Mouse (Mus musculus): ENCODE data around the gene Chka. TPM values are rescaled to one million over a fixed set of nuclear protein-coding genes. Genes with fewer than 3 reads are reported as not detected.

Gene Chka
- polyA plus RNA-seq, 1 experiment from 2014 or later: 65.9 TPM

- DNase-seq (ENCODE audit: low spot score) (no peak), ATAC-seq (no peak)
- no peak overlapping the region for H3K9ac ChIP-seq (replicated peaks; ENCODE audit: low read depth)
- H3K27me3 ChIP-seq (replicated peaks; ENCODE audit: insufficient read depth, low read length): no peaks in the 10 kb centered on the region
- no peak overlapping the region for H3K4me2 ChIP-seq (replicated peaks; ENCODE audit: low read depth, low read length)
- H3K4me1 ChIP-seq (ENCODE audit: insufficient read depth, low read depth, low read length): peaks cover 9% of the 10 kb centered on the region; the same call in 1 of the 2 replicates
- 79% methylated on average over 7 of the region's 7 CpGs for WGBS
- H3K9me3 ChIP-seq (ENCODE audit: low read length): no peaks in the 10 kb centered on the region
- TF ChIP-seq CTCF (IDR thresholded peaks at IDR 0.05): no peak
- TF ChIP-seq EP300 (IDR thresholded peaks at IDR 0.05): no peak
- no peak overlapping the region for H3K4me3 ChIP-seq (ENCODE audit: low read depth, low read length)
- no peaks in the 10 kb centered on the region for H3K36me3 ChIP-seq (ENCODE audit: insufficient read depth, low read length)
- no peak overlapping the region for H3K27ac ChIP-seq (ENCODE audit: low read length)
These were observed 3.3 kb upstream of the Chka start for GRCm38 (mm10) chr19:3848207-3848808.

- DNase-seq (ENCODE audit: low spot score): no peak
- H3K27me3 ChIP-seq (replicated peaks; ENCODE audit: insufficient read depth, low read length): no peaks in the 10 kb centered on the region
- peaks cover 9% of the 10 kb centered on the region; the same call in 1 of the 2 replicates for H3K4me1 ChIP-seq (ENCODE audit: insufficient read depth, low read depth, low read length)
- no peaks in the 10 kb centered on the region for H3K9me3 ChIP-seq (ENCODE audit: low read length)
- no peak overlapping the region for H3K27ac ChIP-seq (ENCODE audit: low read length)
- H3K9ac ChIP-seq (replicated peaks; ENCODE audit: low read depth): no peak overlapping the region
- 80% methylated on average over 2 of the region's 2 CpGs for WGBS
- no peak overlapping the region for H3K4me3 ChIP-seq (ENCODE audit: low read depth, low read length)
- ATAC-seq: no peak
- H3K4me2 ChIP-seq (replicated peaks; ENCODE audit: low read depth, low read length): no peak overlapping the region
- H3K36me3 ChIP-seq (ENCODE audit: insufficient read depth, low read length): no peaks in the 10 kb centered on the region
- TF ChIP-seq EP300 (IDR thresholded peaks at IDR 0.05) (no peak), CTCF (IDR thresholded peaks at IDR 0.05) (no peak)
These were observed 2.3 kb upstream of the Chka start for GRCm38 (mm10) chr19:3849251-3849650.

GRCm38 (mm10) chr19:3850076-3850475 is 1.5 kb upstream of the Chka start:
- no peak overlapping the region for H3K4me3 ChIP-seq (ENCODE audit: low read depth, low read length)
- ATAC-seq (no peak), DNase-seq (ENCODE audit: low spot score) (peak; percentile 41)
- H3K9ac ChIP-seq (replicated peaks; ENCODE audit: low read depth): no peak overlapping the region
- no peaks in the 10 kb centered on the region for H3K9me3 ChIP-seq (ENCODE audit: low read length)
- H3K27me3 ChIP-seq (replicated peaks; ENCODE audit: insufficient read depth, low read length): no peaks in the 10 kb centered on the region
- 39% methylated on average over 5 of the region's 5 CpGs for WGBS
- peak overlapping the region; percentile 99 for H3K27ac ChIP-seq (ENCODE audit: low read length)
- no peak overlapping the region for H3K4me2 ChIP-seq (replicated peaks; ENCODE audit: low read depth, low read length)
- H3K4me1 ChIP-seq (ENCODE audit: insufficient read depth, low read depth, low read length): peaks cover 9% of the 10 kb centered on the region; the same call in 1 of the 2 replicates
- no peak for TF ChIP-seq EP300 (IDR thresholded peaks at IDR 0.05)
- no peak for TF ChIP-seq CTCF (IDR thresholded peaks at IDR 0.05)
- H3K36me3 ChIP-seq (ENCODE audit: insufficient read depth, low read length): no peaks in the 10 kb centered on the region

GRCm38 (mm10) chr19:3850847-3851469 is 615 bp upstream of the Chka start:
- no peaks in the 10 kb centered on the region for H3K36me3 ChIP-seq (ENCODE audit: insufficient read depth, low read length)
- peak overlapping the region; percentile 86 for H3K4me2 ChIP-seq (replicated peaks; ENCODE audit: low read depth, low read length)
- H3K27ac ChIP-seq (ENCODE audit: low read length): peak overlapping the region; percentile 99
- WGBS: 5% methylated on average over 19 of the region's 19 CpGs
- DNase-seq (ENCODE audit: low spot score) (peak; percentile 79), ATAC-seq (no peak; the same call in 1 of the 2 replicates)
- H3K27me3 ChIP-seq (replicated peaks; ENCODE audit: insufficient read depth, low read length): no peaks in the 10 kb centered on the region
- TF ChIP-seq EP300 (IDR thresholded peaks at IDR 0.05) (peak; percentile 71), CTCF (IDR thresholded peaks at IDR 0.05) (no peak)
- H3K9me3 ChIP-seq (ENCODE audit: low read length): no peaks in the 10 kb centered on the region
- H3K4me3 ChIP-seq (ENCODE audit: low read depth, low read length): peak overlapping the region; percentile 92
- H3K4me1 ChIP-seq (ENCODE audit: insufficient read depth, low read depth, low read length): peaks cover 12% of the 10 kb centered on the region; the same call in 1 of the 2 replicates
- peak overlapping the region; percentile 32 for H3K9ac ChIP-seq (replicated peaks; ENCODE audit: low read depth)

DNA sequence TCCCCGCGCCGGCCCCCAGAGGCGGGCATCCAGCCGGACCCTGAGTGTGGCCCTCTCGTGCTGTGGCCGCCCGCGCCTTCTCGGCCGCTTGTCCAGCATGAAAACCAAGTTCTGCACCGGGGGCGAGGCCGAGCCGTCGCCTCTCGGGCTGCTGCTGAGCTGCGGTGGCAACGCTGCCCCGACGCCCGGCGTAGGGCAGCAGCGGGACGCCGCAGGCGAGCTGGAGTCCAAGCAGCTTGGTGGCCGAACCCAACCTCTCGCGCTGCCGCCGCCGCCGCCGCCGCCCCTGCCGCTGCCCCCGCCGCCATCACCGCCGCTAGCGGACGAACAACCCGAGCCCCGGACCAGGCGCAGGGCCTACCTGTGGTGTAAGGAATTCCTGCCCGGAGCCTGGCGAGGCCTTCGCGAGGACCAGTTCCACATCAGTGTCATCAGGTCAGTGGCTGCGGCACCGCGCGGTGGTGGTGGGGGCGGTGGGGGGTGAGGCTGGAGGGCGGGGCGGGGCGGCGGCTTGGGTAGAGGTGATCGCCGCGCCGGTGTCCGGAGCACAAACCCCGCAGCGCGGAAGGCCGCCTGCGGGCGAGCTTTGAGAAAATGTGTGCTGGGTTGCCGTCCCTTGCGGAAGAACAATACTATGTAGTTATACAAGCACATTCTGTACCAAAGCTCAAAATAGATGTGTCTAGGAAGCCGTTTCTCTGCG is 557 bp downstream of the Chka start:
- Histone ChIP-seq H3K9me3 (ENCODE audit: low read length) (no peaks in the 10 kb centered on the region), H3K4me1 (ENCODE audit: insufficient read depth, low read depth, low read length) (peaks cover 12% of the 10 kb centered on the region; the same call in 1 of the 2 replicates), H3K36me3 (ENCODE audit: insufficient read depth, low read length) (no peaks in the 10 kb centered on the region), H3K27me3 (replicated peaks; ENCODE audit: insufficient read depth, low read length) (no peaks in the 10 kb centered on the region), H3K9ac (replicated peaks; ENCODE audit: low read depth) (peak overlapping the region; percentile 92), H3K27ac (ENCODE audit: low read length) (peak overlapping the region; percentile 99), H3K4me3 (ENCODE audit: low read depth, low read length) (peak overlapping the region; percentile 92), H3K4me2 (replicated peaks; ENCODE audit: low read depth, low read length) (peak overlapping the region; percentile 86)
- no peak for TF ChIP-seq CTCF (IDR thresholded peaks at IDR 0.05)
- TF ChIP-seq EP300 (IDR thresholded peaks at IDR 0.05): no peak
- 2% methylated on average over 52 of the region's 74 CpGs for WGBS
- DNase-seq (ENCODE audit: low spot score): peak; percentile 69
- ATAC-seq: peak; percentile 36

GRCm38 (mm10) chr19:3853121-3853520 is 1.5 kb downstream of the Chka start:
- Histone ChIP-seq H3K9ac (replicated peaks; ENCODE audit: low read depth) (no peak overlapping the region), H3K4me3 (ENCODE audit: low read depth, low read length) (peak overlapping the region; percentile 92), H3K27me3 (replicated peaks; ENCODE audit: insufficient read depth, low read length) (no peaks in the 10 kb centered on the region), H3K36me3 (ENCODE audit: insufficient read depth, low read length) (no peaks in the 10 kb centered on the region), H3K27ac (ENCODE audit: low read length) (no peak overlapping the region), H3K4me1 (ENCODE audit: insufficient read depth, low read depth, low read length) (peaks cover 12% of the 10 kb centered on the region; the same call in 1 of the 2 replicates), H3K4me2 (replicated peaks; ENCODE audit: low read depth, low read length) (peak overlapping the region; percentile 86), H3K9me3 (ENCODE audit: low read length) (no peaks in the 10 kb centered on the region)
- TF ChIP-seq EP300 (IDR thresholded peaks at IDR 0.05): no peak
- no peak for TF ChIP-seq CTCF (IDR thresholded peaks at IDR 0.05)
- 74% methylated on average over 10 of the region's 10 CpGs for WGBS
- DNase-seq (ENCODE audit: low spot score) (no peak), ATAC-seq (no peak)
